23 mouse cellular contexts compared by ENCODE assay signal in the genomic region with DNA sequence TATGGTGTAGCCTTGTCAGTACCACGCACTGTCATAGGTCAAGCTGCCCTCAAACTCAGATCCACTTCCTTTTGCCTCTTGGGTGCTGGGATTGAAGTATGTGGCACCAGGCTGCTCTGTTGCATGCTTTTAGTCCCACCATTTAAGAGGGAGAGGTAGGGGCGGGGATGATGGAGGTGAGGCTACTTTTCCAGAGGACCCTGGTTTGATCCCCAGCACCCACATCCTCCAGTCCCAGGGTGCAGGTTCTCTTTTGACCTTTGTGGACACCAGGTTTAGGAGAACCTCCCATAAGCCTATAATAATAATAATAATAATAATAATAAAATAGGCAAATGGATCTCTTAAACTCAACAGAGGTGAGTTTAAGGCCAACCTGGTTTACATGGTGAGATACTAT. TPM values are rescaled to one million over a fixed set of nuclear protein-coding genes. Genes with fewer than 3 reads are reported as not detected.
DNase-seq lines count a peak whose midpoint lies in the region; ATAC-seq and TF ChIP-seq lines count a peak whose summit lies in the region.
"Had no signal": no experiment of that assay in that cellular context is flagged by ENCODE, and none has a peak within 500 bp of the region (broad histone marks: within the 10 kb centered on the region; RNA-seq: fewer than 3 reads in every experiment).

No protein-coding gene starts in this region.

- peaks cover 7% of the 10 kb centered on the region; the same call in 1 of the 2 replicates for H3K4me1 ChIP-seq in heart, adult 2 months (ENCODE audit: control insufficient read depth, insufficient read depth, low read length)
- H3K4me1 ChIP-seq in ES-E14 (ENCODE audit: control insufficient read depth in 2 of 2, insufficient read depth in 2 of 2, low read length in 2 of 2, poor library complexity in 1 of 2) (peaks cover 0 to 5% of the 10 kb centered on the region in 2 experiments; a peak in 1 of 4 replicates), MEL (ENCODE audit: control insufficient read depth in 1 of 2, insufficient read depth in 2 of 2, low read length in 2 of 2) (no peaks in the 10 kb centered on the region)
- H3K4me1 ChIP-seq in midbrain, embryonic 16.5 days (ENCODE audit: control insufficient read depth, insufficient read depth, low read length) = no peaks in the 10 kb centered on the region

- TF ChIP-seq POLR2A in heart, adult 2 months (IDR thresholded peaks at IDR 0.05; ENCODE audit: insufficient read depth, low read depth, low read length) = no peak
- no peak for TF ChIP-seq POLR2A in MEL (IDR thresholded peaks at IDR 0.05; ENCODE audit: control insufficient read depth in 1 of 2, insufficient read depth in 1 of 2, low read depth in 1 of 2, low read length in 2 of 2, poor library complexity in 1 of 2)

- peak; percentile 57 for DNase-seq in heart, adult 11 months
- DNase-seq in heart, adult 2 months = no peak
- no peak for DNase-seq in ES-E14 (ENCODE audit: low read depth, low spot score)
- DNase-seq in MEL (ENCODE audit: low read depth, low spot score) = no peak
- DNase-seq: adrenal gland, adult 2 months; adrenal gland, adult 8-10 months; adrenal gland, postnatal 10 days; adrenal gland, postnatal 14 days; adrenal gland, postnatal 25 days; adrenal gland, postnatal 36 days; B cell, adult 2 months; cerebellum, adult 11 months; cerebellum, adult 11-12 months; cerebellum, adult 18-20 months; cerebellum, adult 2 months; cerebellum, adult 8-10 months had no signal

- H3K79me2 ChIP-seq in heart, adult 2 months (replicated peaks; ENCODE audit: control insufficient read depth, insufficient read depth, low read length) = no peaks in the 10 kb centered on the region
- H3K79me2 ChIP-seq in MEL (ENCODE audit: control insufficient read depth, insufficient read depth, low read length, poor library complexity) = no peaks in the 10 kb centered on the region

- H3K9me3 ChIP-seq in ES-E14 (ENCODE audit: control insufficient read depth, insufficient read depth, low read depth, low read length) = 0 out of 2 replicates have a peak, but pooled peaks cover 3% of the 10 kb centered on the region
- H3K9me3 ChIP-seq in MEL (replicated peaks; ENCODE audit: insufficient read depth, low read length) = no peaks in the 10 kb centered on the region
- H3K9me3 ChIP-seq in midbrain, embryonic 16.5 days (replicated peaks; ENCODE audit: control insufficient read depth, low read length, poor library complexity, severe bottlenecking) = no peaks in the 10 kb centered on the region
- H3K9me3 ChIP-seq: G1E had no signal

- TF ChIP-seq CTCF in heart, adult 2 months (IDR thresholded peaks at IDR 0.05) = no peak
- TF ChIP-seq CTCF in MEL (IDR thresholded peaks at IDR 0.05 in 2 of 3, conservative IDR thresholded peaks at IDR 0.05 in 1 of 3; ENCODE audit: control insufficient read depth in 1 of 3, insufficient read depth in 1 of 3, low read depth in 2 of 3, low read length in 3 of 3, poor library complexity in 1 of 3, severe bottlenecking in 1 of 3) = no peak

- H3K4me2 ChIP-seq in midbrain, embryonic 16.5 days (ENCODE audit: low read length) = no peak overlapping the region

- no peak for TF ChIP-seq EP300 in heart, adult 2 months (IDR thresholded peaks at IDR 0.05; ENCODE audit: insufficient read depth, low read depth, low read length)
- no peak for TF ChIP-seq EP300 in MEL (IDR thresholded peaks at IDR 0.05; ENCODE audit: low read depth in 1 of 2, low read length in 2 of 2)

- ATAC-seq in midbrain, embryonic 16.5 days = no peak
- no peak for ATAC-seq in megakaryocyte-erythroid progenitor cell, adult 5-6 weeks (replicated peaks; ENCODE audit: low FRiP score, low TSS enrichment, poor library complexity, severe bottlenecking)
- ATAC-seq: activated CD4-positive, CD25-positive, alpha-beta regulatory T cell, adult 4 months; CD4-positive, CD25-positive, alpha-beta regulatory T cell, adult 4 months; Patski had no signal

- H3K36me3 ChIP-seq in heart, adult 2 months (ENCODE audit: control insufficient read depth, insufficient read depth, low read length) = no peaks in the 10 kb centered on the region
- peaks cover 43% of the 10 kb centered on the region for H3K36me3 ChIP-seq in ES-E14 (ENCODE audit: control insufficient read depth, insufficient read depth, low read length, poor library complexity, severe bottlenecking)
- peaks cover 0 to 9% of the 10 kb centered on the region in 2 experiments; a peak in 2 of 4 replicates for H3K36me3 ChIP-seq in MEL (ENCODE audit: control insufficient read depth in 1 of 2, insufficient read depth in 2 of 2, low read length in 2 of 2)
- H3K36me3 ChIP-seq in midbrain, embryonic 16.5 days (ENCODE audit: control insufficient read depth, insufficient read depth, low read length) = peaks cover 14% of the 10 kb centered on the region

- no peaks in the 10 kb centered on the region for H3K27me3 ChIP-seq in heart, adult 2 months (ENCODE audit: control insufficient read depth, insufficient read depth, low read length)
- H3K27me3 ChIP-seq in MEL (ENCODE audit: control insufficient read depth in 1 of 2, insufficient read depth in 2 of 2, low read length in 2 of 2) = no peaks in the 10 kb centered on the region
- no peaks in the 10 kb centered on the region for H3K27me3 ChIP-seq in midbrain, embryonic 16.5 days (ENCODE audit: control insufficient read depth, insufficient read depth, low read depth, low read length)
- H3K27me3 ChIP-seq: CH12.LX, Patski had no signal

- no peak overlapping the region for H3K27ac ChIP-seq in heart, adult 2 months
- H3K27ac ChIP-seq in ES-E14 (ENCODE audit: insufficient read depth, low read depth, low read length, poor library complexity, severe bottlenecking) = 0 out of 2 replicates have a peak overlapping the region, but pooled peaks have one; percentile 43
- H3K27ac ChIP-seq in MEL (ENCODE audit: control insufficient read depth, low read depth, low read length) = no peak overlapping the region
- no peak overlapping the region for H3K27ac ChIP-seq in midbrain, embryonic 16.5 days (ENCODE audit: low read length)

- intact Hi-C loops in heart, adult 2 months (cut with DNase I) = no loop called here

- no peak overlapping the region for H3K4me3 ChIP-seq in heart, adult 2 months
- no peak overlapping the region for H3K4me3 ChIP-seq in ES-E14 (ENCODE audit: insufficient read depth in 1 of 2, low read depth in 1 of 2, low read length in 2 of 2, poor library complexity in 1 of 2, severe bottlenecking in 1 of 2)
- H3K4me3 ChIP-seq in MEL (ENCODE audit: control insufficient read depth in 1 of 2, insufficient read depth in 1 of 2, low read depth in 2 of 2, low read length in 2 of 2) = no peak overlapping the region
- H3K4me3 ChIP-seq in midbrain, embryonic 16.5 days (ENCODE audit: low read depth, low read length) = no peak overlapping the region

- in situ Hi-C loops in ES-E14 (cut with MboI; ENCODE audit: low sequenced_read_pairs in 2 of 2, unreplicated experiment in 2 of 2) = no loop called here

- 100% methylated on average over 2 of the region's 2 CpGs for WGBS in heart, adult 2 months
- 94% methylated on average over 2 of the region's 2 CpGs for WGBS in midbrain, embryonic 16.5 days

- TF ChIP-seq RAD21 in MEL (IDR thresholded peaks at IDR 0.05; ENCODE audit: low read depth, low read length) = no peak

- H3K9ac ChIP-seq in heart, adult 2 months (ENCODE audit: low read depth, low read length) = no peak overlapping the region
- H3K9ac ChIP-seq in ES-E14 (ENCODE audit: insufficient read depth, low read depth, low read length, poor library complexity, severe bottlenecking) (no peak overlapping the region), MEL (ENCODE audit: control insufficient read depth, low read depth, low read length, poor library complexity, severe bottlenecking) (no peak overlapping the region)
- H3K9ac ChIP-seq in midbrain, embryonic 16.5 days (ENCODE audit: low read depth, low read length) = no peak overlapping the region

TF ChIP-seq in ES-E14, 5 proteins besides CTCF, POLR2A, EP300 and RAD21:
- TF ChIP-seq ZC3H11A (IDR thresholded peaks at IDR 0.05; ENCODE audit: borderline replicate concordance, low read depth, low read length) (no peak), HCFC1 (IDR thresholded peaks at IDR 0.05; ENCODE audit: borderline replicate concordance, insufficient read depth, low read length) (no peak), ZNF384 (IDR thresholded peaks at IDR 0.05; ENCODE audit: low read depth, low read length) (peak; percentile 70; the same call in 1 of the 2 replicates), CHD2 (IDR thresholded peaks at IDR 0.05; ENCODE audit: low read depth, low read length) (no peak), MAFK (IDR thresholded peaks at IDR 0.05; ENCODE audit: insufficient read depth, low read depth, low read length) (no peak)
TF ChIP-seq in ES-E14: peak in this region for 1.

TF ChIP-seq in MEL, 35 proteins besides CTCF, POLR2A, EP300 and RAD21:
- TF ChIP-seq SIN3A (IDR thresholded peaks at IDR 0.05; ENCODE audit: low read length) (no peak), ZNF384 (IDR thresholded peaks at IDR 0.05; ENCODE audit: low read depth, low read length) (peak; percentile 74)

RNA-seq across cellular contexts. Expression of a gene that starts 23.6 kb away (rescaled TPM):
- total RNA-seq in heart, adult 2 months (2021) = 10 to 100 TPM; 26.2 to 26.4 TPM
- 9.0 and 10.8 TPM in 2 replicates for polyA plus RNA-seq in heart, adult 2 months (2012; rRNA removed)
- total RNA-seq in ES-E14 (2012; rRNA removed) = 40.1 and 43.5 TPM in 2 replicates
- total RNA-seq in MEL (2012; rRNA removed) = 15.1 and 16.0 TPM in 2 replicates
- 10 to 100 TPM; 39.9 to 41.0 TPM for polyA plus RNA-seq in MEL (2012; ENCODE audit: insufficient read depth in 1 of 2, insufficient read length in 2 of 2, low read depth in 1 of 2, low replicate concordance in 2 of 2, missing spikeins in 1 of 2)
- 16.6 and 18.3 TPM in 2 replicates for polyA plus RNA-seq in midbrain, embryonic 16.5 days (2015; fragmentation: Nextera tagmentation; extraction: Ambion mirVana)
- total RNA-seq in megakaryocyte-erythroid progenitor cell, adult 5-6 weeks (2014; fragmentation: Nextera tagmentation) = 30.8 and 37.3 TPM in 2 replicates
- 21.4 and 22.3 TPM in 2 replicates for total RNA-seq in megakaryocyte-erythroid progenitor cell, adult 5-6 weeks (2017)
